Comparison of ENCODE assay signal across 12 mouse cellular contexts in the genomic region with DNA sequence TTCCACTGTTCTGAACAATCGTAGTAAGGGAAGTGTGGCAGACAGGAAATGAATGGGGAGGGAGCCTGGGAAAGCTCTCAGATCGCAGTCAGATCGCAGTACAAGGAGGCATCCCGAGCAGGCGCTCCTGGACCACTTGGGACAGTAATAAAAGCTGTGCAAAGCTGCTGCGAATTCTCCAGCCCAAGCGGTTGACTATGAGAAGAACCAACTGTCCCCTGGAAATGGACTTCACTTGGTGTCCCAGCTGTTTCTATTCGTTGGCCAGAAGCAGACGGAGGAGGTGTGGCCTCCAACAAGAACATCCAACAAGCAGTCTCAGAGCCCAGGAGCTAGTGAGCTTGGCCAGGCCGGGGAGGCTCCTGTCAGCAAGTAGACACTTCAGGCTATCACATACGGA. TPM values are rescaled to one million over a fixed set of nuclear protein-coding genes. Genes with fewer than 3 reads are reported as not detected.
DNase-seq lines count a peak whose midpoint lies in the region; ATAC-seq and TF ChIP-seq lines count a peak whose summit lies in the region.
"Had no signal": no experiment of that assay in that cellular context is flagged by ENCODE, and none has a peak within 500 bp of the region (broad histone marks: within the 10 kb centered on the region; RNA-seq: fewer than 3 reads in every experiment).

No protein-coding gene starts in this region.

- 24% methylated on average over 11 of the region's 11 CpGs for WGBS in intestine, embryonic 15.5 days
- WGBS in liver, embryonic 13.5 days (ENCODE audit: insufficient replicate concordance) = 27% methylated on average over 11 of the region's 11 CpGs
- 66% methylated on average over 11 of the region's 11 CpGs for WGBS in midbrain, embryonic 15.5 days

- no peaks in the 10 kb centered on the region; the same call in 1 of the 2 replicates for H3K27me3 ChIP-seq in E14TG2a.4 (ENCODE audit: insufficient read depth, low read length)
- H3K27me3 ChIP-seq in intestine, embryonic 15.5 days (replicated peaks) = peaks cover 3% of the 10 kb centered on the region; the same call in 1 of the 2 replicates
- peaks cover 20% of the 10 kb centered on the region for H3K27me3 ChIP-seq in liver, embryonic 13.5 days
- no peaks in the 10 kb centered on the region for H3K27me3 ChIP-seq in midbrain, embryonic 15.5 days (replicated peaks)
- H3K27me3 ChIP-seq: CH12.LX; forebrain, embryonic 12.5 days had no signal

- H3K4me2 ChIP-seq in intestine, embryonic 15.5 days (replicated peaks) = no peak overlapping the region
- peak overlapping the region; percentile 5; the same call in 1 of the 2 replicates for H3K4me2 ChIP-seq in liver, embryonic 13.5 days
- no peak overlapping the region for H3K4me2 ChIP-seq in midbrain, embryonic 15.5 days
- H3K4me2 ChIP-seq: forebrain, embryonic 12.5 days had no signal

- peak overlapping the region; percentile 21 for H3K4me3 ChIP-seq in E14TG2a.4 (replicated peaks; ENCODE audit: low read length)
- H3K4me3 ChIP-seq in intestine, embryonic 15.5 days (replicated peaks) = no peak overlapping the region
- H3K4me3 ChIP-seq in liver, embryonic 13.5 days (replicated peaks) = no peak overlapping the region
- H3K4me3 ChIP-seq in midbrain, embryonic 15.5 days = no peak overlapping the region
- H3K4me3 ChIP-seq: forebrain, embryonic 12.5 days had no signal

- H3K9me3 ChIP-seq in E14TG2a.4 (ENCODE audit: low read length) = no peaks in the 10 kb centered on the region
- no peaks in the 10 kb centered on the region for H3K9me3 ChIP-seq in intestine, embryonic 15.5 days
- no peaks in the 10 kb centered on the region for H3K9me3 ChIP-seq in liver, embryonic 13.5 days (replicated peaks)
- H3K9me3 ChIP-seq in midbrain, embryonic 15.5 days = no peaks in the 10 kb centered on the region
- H3K9me3 ChIP-seq: forebrain, embryonic 12.5 days had no signal

- ATAC-seq in intestine, embryonic 15.5 days = peak; percentile 57
- ATAC-seq in liver, embryonic 13.5 days (ENCODE audit: low read depth) = no peak
- no peak for ATAC-seq in midbrain, embryonic 15.5 days (replicated peaks)

- no peaks in the 10 kb centered on the region for H3K36me3 ChIP-seq in E14TG2a.4 (ENCODE audit: insufficient read depth, low read length)
- no peaks in the 10 kb centered on the region for H3K36me3 ChIP-seq in intestine, embryonic 15.5 days
- no peaks in the 10 kb centered on the region for H3K36me3 ChIP-seq in liver, embryonic 13.5 days
- H3K36me3 ChIP-seq in midbrain, embryonic 15.5 days (replicated peaks) = no peaks in the 10 kb centered on the region
- H3K36me3 ChIP-seq: forebrain, embryonic 12.5 days had no signal

- H3K4me1 ChIP-seq in E14TG2a.4 (replicated peaks; ENCODE audit: low read depth, low read length) = peaks cover 91% of the 10 kb centered on the region
- H3K4me1 ChIP-seq in intestine, embryonic 15.5 days (replicated peaks) = peaks cover 10% of the 10 kb centered on the region; the same call in 1 of the 2 replicates
- H3K4me1 ChIP-seq in liver, embryonic 13.5 days (replicated peaks) = peaks cover 47% of the 10 kb centered on the region
- H3K4me1 ChIP-seq in midbrain, embryonic 15.5 days = peaks cover 12% of the 10 kb centered on the region

- intact Hi-C loops in left cerebral cortex, postnatal 14 days (cut with DNase I) = no loop called here

- H3K27ac ChIP-seq in intestine, embryonic 15.5 days = peak overlapping the region; percentile 48
- H3K27ac ChIP-seq in liver, embryonic 13.5 days = 0 out of 2 replicates have a peak overlapping the region, but pooled peaks have one; percentile 11
- no peak overlapping the region for H3K27ac ChIP-seq in midbrain, embryonic 15.5 days
- H3K27ac ChIP-seq: forebrain, embryonic 12.5 days had no signal

- DNase-seq in gastrocnemius, postnatal 25 days = peak; percentile 59
- DNase-seq in liver, embryonic 13.5 days = no peak
- DNase-seq in left cerebral cortex, postnatal 14 days (ENCODE audit: low spot score in 2 of 2) = no peak
- no peak for DNase-seq in left cerebral cortex, adult 11 months (ENCODE audit: low spot score)
- no peak for DNase-seq in adrenal gland, adult 18-20 months (ENCODE audit: low spot score in 2 of 2)
- DNase-seq: cerebellum, postnatal 36 days; thymus, adult 18-20 months had no signal

- H3K9ac ChIP-seq in intestine, embryonic 15.5 days = no peak overlapping the region
- no peak overlapping the region for H3K9ac ChIP-seq in liver, embryonic 13.5 days
- H3K9ac ChIP-seq in midbrain, embryonic 15.5 days = no peak overlapping the region
- H3K9ac ChIP-seq: forebrain, embryonic 12.5 days had no signal

- no peak for TF ChIP-seq CTCF in E14TG2a.4 (conservative IDR thresholded peaks at IDR 0.05; ENCODE audit: low read length)

RNA-seq across cellular contexts. Expression of a gene that starts 7.3 kb away (rescaled TPM):
- total RNA-seq in gastrocnemius, postnatal 25 days (2021) = 10 to 100 TPM; 16.9 to 29.3 TPM
- polyA plus RNA-seq in intestine, embryonic 15.5 days (2015; fragmentation: Nextera tagmentation; extraction: Ambion mirVana) = 49.5 and 52.3 TPM in 2 replicates
- 67.1 and 82.5 TPM in 2 replicates for polyA plus RNA-seq in liver, embryonic 13.5 days (2015; fragmentation: Nextera tagmentation; extraction: Ambion mirVana)
- 10 to 100 TPM; 74.1 to 81.2 TPM for total RNA-seq in left cerebral cortex, postnatal 14 days (2021)
- 10 to 100 TPM; 57.8 to 76.8 TPM for total RNA-seq in adrenal gland, adult 18-20 months (2021)
- polyA plus RNA-seq in midbrain, embryonic 15.5 days (2015; fragmentation: Nextera tagmentation; extraction: Ambion mirVana) = 50.1 and 50.9 TPM in 2 replicates

RNA-seq across cellular contexts. Expression of a gene that starts 15.7 kb away (rescaled TPM):
- 10 to 100 TPM; 32.6 to 41.3 TPM for total RNA-seq in gastrocnemius, postnatal 25 days (2021)
- 101 and 109 TPM in 2 replicates for polyA plus RNA-seq in intestine, embryonic 15.5 days (2015; fragmentation: Nextera tagmentation; extraction: Ambion mirVana)
- polyA plus RNA-seq in liver, embryonic 13.5 days (2015; fragmentation: Nextera tagmentation; extraction: Ambion mirVana) = 69.9 and 84.5 TPM in 2 replicates
- 10 to 100 TPM; 44.0 to 46.4 TPM for total RNA-seq in left cerebral cortex, postnatal 14 days (2021)
- 100 to 1,000 TPM; 132 to 149 TPM for total RNA-seq in adrenal gland, adult 18-20 months (2021)
- 65.2 and 70.6 TPM in 2 replicates for polyA plus RNA-seq in midbrain, embryonic 15.5 days (2015; fragmentation: Nextera tagmentation; extraction: Ambion mirVana)

RNA-seq across cellular contexts. Expression of a gene that starts 57.3 kb away (rescaled TPM):
- total RNA-seq in gastrocnemius, postnatal 25 days (2021) = 1 to 10 TPM; 2.4 to 2.8 TPM
- polyA plus RNA-seq in intestine, embryonic 15.5 days (2015; fragmentation: Nextera tagmentation; extraction: Ambion mirVana) = 133 and 156 TPM in 2 replicates
- 85.4 and 92.0 TPM in 2 replicates for polyA plus RNA-seq in liver, embryonic 13.5 days (2015; fragmentation: Nextera tagmentation; extraction: Ambion mirVana)
- total RNA-seq in left cerebral cortex, postnatal 14 days (2021) = 10 to 100 TPM; 15.3 to 17.7 TPM
- total RNA-seq in adrenal gland, adult 18-20 months (2021) = 10 to 100 TPM; 70.5 to 94.4 TPM
- polyA plus RNA-seq in midbrain, embryonic 15.5 days (2015; fragmentation: Nextera tagmentation; extraction: Ambion mirVana) = 33.4 and 37.1 TPM in 2 replicates

Comparison
In these comparisons a context has a peak if more than half of its experiments do, and no peak if none do; other contexts are left out.
1. RNA of a gene that starts 57.3 kb away (total RNA-seq): 70.5 to 94.4 TPM in adrenal gland, adult 18-20 months and 15.3 to 17.7 TPM in left cerebral cortex, postnatal 14 days; 2.4 to 2.8 TPM in gastrocnemius, postnatal 25 days; every median in the first group is over 4 times any median in the second.